Mouse (Mus musculus) stomach, embryonic 15.5 days (tissue): ENCODE data around the gene Syt7. TPM values are rescaled to one million over a fixed set of nuclear protein-coding genes. Genes with fewer than 3 reads are reported as not detected.

Experiments used
- ATAC-seq: fragments of 200-750 bp; cut with Nextera tagmentation; 2 replicates; pipeline ENCODE4 v1.8.0; 2017; ENCODE audit warnings: low read depth, moderate number of reproducible peaks, moderate TSS enrichment; ENCODE audit not compliant: insufficient read depth, low FRiP score
- H3K27ac ChIP-seq: fragments of 300-500 bp; sonication (generic); 2 replicates; pipeline ENCODE4 v1.5.1; 2015; ENCODE audit warnings: mild to moderate bottlenecking, inconsistent platforms
- H3K27me3 ChIP-seq: fragments of 300-500 bp; sonication (generic); replicated peaks from 2 replicates; pipeline ENCODE4 v1.6.1; 2015; ENCODE audit warnings: inconsistent platforms
- H3K36me3 ChIP-seq: fragments of 300-500 bp; sonication (generic); 2 replicates; pipeline ENCODE4 v1.6.1; 2015; ENCODE audit warnings: inconsistent platforms
- H3K4me1 ChIP-seq: fragments of 300-500 bp; sonication (generic); 2 replicates; pipeline ENCODE4 v1.6.1; 2015; ENCODE audit warnings: inconsistent platforms
- H3K4me2 ChIP-seq: fragments of 300-500 bp; sonication (generic); 2 replicates; pipeline ENCODE4 v1.6.1; 2015; ENCODE audit warnings: mild to moderate bottlenecking, inconsistent platforms
- H3K4me3 ChIP-seq: fragments of 300-500 bp; sonication (generic); replicated peaks from 2 replicates; pipeline ENCODE4 v1.5.1; 2015; ENCODE audit warnings: inconsistent platforms
- H3K9ac ChIP-seq: fragments of 300-500 bp; sonication (generic); 2 replicates; pipeline ENCODE4 v1.6.1; 2015; ENCODE audit warnings: inconsistent platforms
- H3K9me3 ChIP-seq: fragments of 300-500 bp; sonication (generic); 2 replicates; pipeline ENCODE4 v1.6.1; 2016; ENCODE audit warnings: inconsistent platforms
- whole genome bisulfite sequencing: fragments of 180-500 bp; shearing (Covaris S2); methylation state at CpG from one replicate; pipeline ENCODE4 v1.1.7; 2015; 5-methylcytosine and 5-hydroxymethylcytosine counted together
- polyA plus RNA-seq: library from polyadenylated mRNA; unstranded; fragments of >200 nt; fragmentation: Nextera tagmentation; extraction: Ambion mirVana; gene quantifications from 2 replicates; pipeline ENCODE4 v1.2.1, GENCODE M21; 2015

Syt7 gene
- polyA plus RNA-seq, 1 experiment from 2014 or later = 2.6 TPM

- Histone ChIP-seq H3K27ac (no peak overlapping the region; the same call in 1 of the 2 replicates), H3K4me2 (no peak overlapping the region), H3K4me1 (peaks cover 38% of the 10 kb centered on the region), H3K27me3 (peaks cover 3% of the 10 kb centered on the region; the same call in 1 of the 2 replicates), H3K9me3 (no peaks in the 10 kb centered on the region), H3K36me3 (no peaks in the 10 kb centered on the region), H3K9ac (no peak overlapping the region), H3K4me3 (no peak overlapping the region)
- no peak for ATAC-seq
- WGBS = 49% methylated on average over 9 of the region's 9 CpGs
These were observed 38.5 kb downstream of the Syt7 start for GRCm38 (mm10) chr19:10427431-10427830.

- no peak overlapping the region for H3K9ac ChIP-seq
- no peaks in the 10 kb centered on the region for H3K9me3 ChIP-seq
- no peak overlapping the region for H3K4me3 ChIP-seq
- peaks cover 3% of the 10 kb centered on the region; the same call in 1 of the 2 replicates for H3K27me3 ChIP-seq
- WGBS = 81% methylated on average over 8 of the region's 8 CpGs
- H3K4me1 ChIP-seq = peaks cover 34% of the 10 kb centered on the region
- H3K4me2 ChIP-seq = no peak overlapping the region
- H3K27ac ChIP-seq = no peak overlapping the region
- ATAC-seq = no peak
- no peaks in the 10 kb centered on the region for H3K36me3 ChIP-seq
These were observed 40.5 kb downstream of the Syt7 start for GRCm38 (mm10) chr19:10429371-10429770.

- Histone ChIP-seq H3K27me3 (no peaks in the 10 kb centered on the region), H3K27ac (no peak overlapping the region), H3K9ac (no peak overlapping the region), H3K4me1 (peaks cover 31% of the 10 kb centered on the region), H3K9me3 (no peaks in the 10 kb centered on the region), H3K36me3 (no peaks in the 10 kb centered on the region), H3K4me3 (no peak overlapping the region), H3K4me2 (no peak overlapping the region)
- no peak for ATAC-seq
- 39% methylated on average over 3 of the region's 3 CpGs for WGBS
These were observed 42.5 kb downstream of the Syt7 start for GRCm38 (mm10) chr19:10431410-10431809.

GRCm38 (mm10) chr19:10431841-10432240 is 43.0 kb downstream of the Syt7 start:
- WGBS = 50% methylated on average over 4 of the region's 4 CpGs
- Histone ChIP-seq H3K9ac (no peak overlapping the region), H3K36me3 (no peaks in the 10 kb centered on the region), H3K4me2 (no peak overlapping the region), H3K27ac (no peak overlapping the region), H3K27me3 (no peaks in the 10 kb centered on the region), H3K4me3 (no peak overlapping the region), H3K4me1 (peaks cover 30% of the 10 kb centered on the region), H3K9me3 (no peaks in the 10 kb centered on the region)
- no peak for ATAC-seq

- Histone ChIP-seq H3K4me3 (no peak overlapping the region), H3K4me2 (no peak overlapping the region), H3K9ac (no peak overlapping the region), H3K27me3 (no peaks in the 10 kb centered on the region), H3K9me3 (no peaks in the 10 kb centered on the region), H3K36me3 (no peaks in the 10 kb centered on the region), H3K27ac (no peak overlapping the region), H3K4me1 (peaks cover 27% of the 10 kb centered on the region)
- no peak for ATAC-seq
- WGBS = 63% methylated on average over 7 of the region's 7 CpGs
These were observed 44.3 kb downstream of the Syt7 start for GRCm38 (mm10) chr19:10433225-10433624.

GRCm38 (mm10) chr19:10433879-10434540 is 45.1 kb downstream of the Syt7 start:
- H3K4me1 ChIP-seq = peaks cover 27% of the 10 kb centered on the region
- H3K4me3 ChIP-seq = no peak overlapping the region
- 57% methylated on average over 9 of the region's 9 CpGs for WGBS
- no peaks in the 10 kb centered on the region for H3K9me3 ChIP-seq
- no peak overlapping the region for H3K4me2 ChIP-seq
- H3K9ac ChIP-seq = no peak overlapping the region
- H3K27me3 ChIP-seq = no peaks in the 10 kb centered on the region
- no peak for ATAC-seq
- H3K36me3 ChIP-seq = no peaks in the 10 kb centered on the region
- H3K27ac ChIP-seq = no peak overlapping the region

GRCm38 (mm10) chr19:10434927-10435326 is 46.0 kb downstream of the Syt7 start:
- WGBS = 49% methylated on average over 6 of the region's 6 CpGs
- Histone ChIP-seq H3K27me3 (no peaks in the 10 kb centered on the region), H3K4me2 (no peak overlapping the region), H3K9me3 (no peaks in the 10 kb centered on the region), H3K27ac (no peak overlapping the region), H3K4me1 (peaks cover 20% of the 10 kb centered on the region), H3K9ac (no peak overlapping the region), H3K36me3 (no peaks in the 10 kb centered on the region), H3K4me3 (no peak overlapping the region)
- ATAC-seq = peak; percentile 80

GRCm38 (mm10) chr19:10435908-10436307 is 47.0 kb downstream of the Syt7 start:
- Histone ChIP-seq H3K27me3 (no peaks in the 10 kb centered on the region), H3K4me3 (no peak overlapping the region), H3K4me2 (no peak overlapping the region), H3K36me3 (no peaks in the 10 kb centered on the region), H3K9ac (no peak overlapping the region), H3K9me3 (no peaks in the 10 kb centered on the region), H3K4me1 (peaks cover 11% of the 10 kb centered on the region; the same call in 1 of the 2 replicates), H3K27ac (no peak overlapping the region)
- ATAC-seq = no peak
- 23% methylated on average over 3 of the region's 3 CpGs for WGBS

GRCm38 (mm10) chr19:10436726-10437125 is 47.8 kb downstream of the Syt7 start:
- WGBS = 19% methylated on average over 1 of the region's 1 CpGs
- H3K9ac ChIP-seq = no peak overlapping the region
- no peaks in the 10 kb centered on the region for H3K36me3 ChIP-seq
- no peaks in the 10 kb centered on the region for H3K27me3 ChIP-seq
- no peak overlapping the region for H3K4me2 ChIP-seq
- H3K27ac ChIP-seq = no peak overlapping the region
- H3K4me3 ChIP-seq = no peak overlapping the region
- H3K4me1 ChIP-seq = peaks cover 11% of the 10 kb centered on the region; the same call in 1 of the 2 replicates
- H3K9me3 ChIP-seq = no peaks in the 10 kb centered on the region
- ATAC-seq = no peak

GRCm38 (mm10) chr19:10437521-10437920 is 48.6 kb downstream of the Syt7 start:
- no peak for ATAC-seq
- Histone ChIP-seq H3K27me3 (no peaks in the 10 kb centered on the region), H3K9ac (no peak overlapping the region), H3K36me3 (no peaks in the 10 kb centered on the region), H3K27ac (no peak overlapping the region), H3K4me3 (no peak overlapping the region), H3K4me2 (no peak overlapping the region), H3K9me3 (no peaks in the 10 kb centered on the region), H3K4me1 (peaks cover 11% of the 10 kb centered on the region; the same call in 1 of the 2 replicates)
- WGBS = 58% methylated on average over 1 of the region's 1 CpGs

- WGBS = 86% methylated on average over 15 of the region's 15 CpGs
- H3K4me3 ChIP-seq = no peak overlapping the region
These were observed 55.9 kb downstream of the Syt7 start for GRCm38 (mm10) chr19:10444685-10445369.

GRCm38 (mm10) chr19:10448275-10448674 is 59.4 kb downstream of the Syt7 start:
- no peak for ATAC-seq
- Histone ChIP-seq H3K9ac (no peak overlapping the region), H3K4me1 (no peaks in the 10 kb centered on the region), H3K4me2 (no peak overlapping the region), H3K27me3 (no peaks in the 10 kb centered on the region; the same call in 1 of the 2 replicates), H3K9me3 (no peaks in the 10 kb centered on the region), H3K27ac (no peak overlapping the region), H3K36me3 (no peaks in the 10 kb centered on the region), H3K4me3 (no peak overlapping the region)
- 92% methylated on average over 7 of the region's 7 CpGs for WGBS

More at GRCm38 (mm10) chr19:10444685-10445369, 55.9 kb downstream of the Syt7 start:
- Histone ChIP-seq H3K27me3 (no peaks in the 10 kb centered on the region), H3K36me3 (no peaks in the 10 kb centered on the region), H3K27ac (no peak overlapping the region), H3K9ac (no peak overlapping the region), H3K9me3 (no peaks in the 10 kb centered on the region), H3K4me1 (no peaks in the 10 kb centered on the region), H3K4me2 (no peak overlapping the region)
- peak; percentile 54; the same call in 1 of the 2 replicates for ATAC-seq
